Mouse (Mus musculus): Measurements from ENCODE around the gene Pkn1. TPM values are rescaled to one million over a fixed set of nuclear protein-coding genes. Genes with fewer than 3 reads are reported as not detected.

Pkn1 gene
- polyA plus RNA-seq, 1 experiment from 2014 or later, result 25.1 TPM

GRCm38 (mm10) chr8:83632083-83632707, 66.8 kb downstream of the Pkn1 start:
- no peak overlapping the region for H3K9ac ChIP-seq (replicated peaks; ENCODE audit: low read depth, low read length)
- WGBS, result 88% methylated on average over 7 of the region's 7 CpGs
- H3K9me3 ChIP-seq (ENCODE audit: control insufficient read depth, low read length), result no peaks in the 10 kb centered on the region; the same call in 1 of the 2 replicates
- no peak overlapping the region for H3K4me2 ChIP-seq (ENCODE audit: low read depth, low read length)
- no peaks in the 10 kb centered on the region for H3K27me3 ChIP-seq (ENCODE audit: control insufficient read depth, insufficient read depth, low read length)
- H3K36me3 ChIP-seq (ENCODE audit: control insufficient read depth, insufficient read depth, low read length), result no peaks in the 10 kb centered on the region
- no peak for ATAC-seq (ENCODE audit: low read depth)
- H3K4me1 ChIP-seq (ENCODE audit: control insufficient read depth, insufficient read depth, low read length), result no peaks in the 10 kb centered on the region
- H3K27ac ChIP-seq (ENCODE audit: low read depth, low read length), result no peak overlapping the region
- no peak overlapping the region for H3K4me3 ChIP-seq (ENCODE audit: low read depth, low read length)

GRCm38 (mm10) chr8:83625676-83626299, 73.2 kb downstream of the Pkn1 start:
- H3K4me3 ChIP-seq (ENCODE audit: low read depth, low read length), result no peak overlapping the region
- no peak overlapping the region for H3K4me2 ChIP-seq (ENCODE audit: low read depth, low read length)
- no peaks in the 10 kb centered on the region for H3K27me3 ChIP-seq (ENCODE audit: control insufficient read depth, insufficient read depth, low read length)
- ATAC-seq (ENCODE audit: low read depth), result no peak
- H3K9ac ChIP-seq (replicated peaks; ENCODE audit: low read depth, low read length), result no peak overlapping the region
- no peaks in the 10 kb centered on the region for H3K9me3 ChIP-seq (ENCODE audit: control insufficient read depth, low read length)
- no peaks in the 10 kb centered on the region for H3K4me1 ChIP-seq (ENCODE audit: control insufficient read depth, insufficient read depth, low read length)
- no peak overlapping the region for H3K27ac ChIP-seq (ENCODE audit: low read depth, low read length)
- 94% methylated on average over 6 of the region's 6 CpGs for WGBS
- no peaks in the 10 kb centered on the region for H3K36me3 ChIP-seq (ENCODE audit: control insufficient read depth, insufficient read depth, low read length)

GRCm38 (mm10) chr8:83624739-83625138, 74.2 kb downstream of the Pkn1 start:
- Histone ChIP-seq H3K36me3 (ENCODE audit: control insufficient read depth, insufficient read depth, low read length) (no peaks in the 10 kb centered on the region), H3K4me1 (ENCODE audit: control insufficient read depth, insufficient read depth, low read length) (no peaks in the 10 kb centered on the region), H3K4me3 (ENCODE audit: low read depth, low read length) (no peak overlapping the region), H3K27ac (ENCODE audit: low read depth, low read length) (no peak overlapping the region), H3K9ac (replicated peaks; ENCODE audit: low read depth, low read length) (no peak overlapping the region), H3K9me3 (ENCODE audit: control insufficient read depth, low read length) (no peaks in the 10 kb centered on the region), H3K27me3 (ENCODE audit: control insufficient read depth, insufficient read depth, low read length) (no peaks in the 10 kb centered on the region), H3K4me2 (ENCODE audit: low read depth, low read length) (no peak overlapping the region)
- WGBS, result 47% methylated on average over 3 of the region's 3 CpGs
- ATAC-seq (ENCODE audit: low read depth), result no peak

- Histone ChIP-seq H3K36me3 (ENCODE audit: control insufficient read depth, insufficient read depth, low read length) (no peaks in the 10 kb centered on the region), H3K4me1 (ENCODE audit: control insufficient read depth, insufficient read depth, low read length) (no peaks in the 10 kb centered on the region), H3K27me3 (ENCODE audit: control insufficient read depth, insufficient read depth, low read length) (no peaks in the 10 kb centered on the region), H3K4me3 (ENCODE audit: low read depth, low read length) (no peak overlapping the region), H3K27ac (ENCODE audit: low read depth, low read length) (no peak overlapping the region), H3K4me2 (ENCODE audit: low read depth, low read length) (no peak overlapping the region), H3K9me3 (ENCODE audit: control insufficient read depth, low read length) (no peaks in the 10 kb centered on the region), H3K9ac (replicated peaks; ENCODE audit: low read depth, low read length) (no peak overlapping the region)
- WGBS, result 90% methylated on average over 7 of the region's 7 CpGs
- ATAC-seq (ENCODE audit: low read depth), result no peak
Observed at GRCm38 (mm10) chr8:83623549-83623948, 75.4 kb downstream of the Pkn1 start.

- H3K27me3 ChIP-seq (ENCODE audit: control insufficient read depth, insufficient read depth, low read length), result no peaks in the 10 kb centered on the region
- H3K27ac ChIP-seq (ENCODE audit: low read depth, low read length), result peak overlapping the region; percentile 30; the same call in 1 of the 2 replicates
- ATAC-seq (ENCODE audit: low read depth), result peak; percentile 97
- no peaks in the 10 kb centered on the region for H3K36me3 ChIP-seq (ENCODE audit: control insufficient read depth, insufficient read depth, low read length)
- H3K9ac ChIP-seq (replicated peaks; ENCODE audit: low read depth, low read length), result no peak overlapping the region; the same call in 1 of the 2 replicates
- H3K4me2 ChIP-seq (ENCODE audit: low read depth, low read length), result peak overlapping the region; percentile 59
- WGBS, result 11% methylated on average over 23 of the region's 23 CpGs
- no peaks in the 10 kb centered on the region for H3K4me1 ChIP-seq (ENCODE audit: control insufficient read depth, insufficient read depth, low read length)
- peak overlapping the region; percentile 27 for H3K4me3 ChIP-seq (ENCODE audit: low read depth, low read length)
- no peaks in the 10 kb centered on the region for H3K9me3 ChIP-seq (ENCODE audit: control insufficient read depth, low read length)
Observed at GRCm38 (mm10) chr8:83622389-83622989, 76.5 kb downstream of the Pkn1 start.

- no peaks in the 10 kb centered on the region for H3K9me3 ChIP-seq (ENCODE audit: control insufficient read depth, low read length)
- no peaks in the 10 kb centered on the region for H3K4me1 ChIP-seq (ENCODE audit: control insufficient read depth, insufficient read depth, low read length)
- no peaks in the 10 kb centered on the region for H3K27me3 ChIP-seq (ENCODE audit: control insufficient read depth, insufficient read depth, low read length)
- no peaks in the 10 kb centered on the region for H3K36me3 ChIP-seq (ENCODE audit: control insufficient read depth, insufficient read depth, low read length)
- ATAC-seq (ENCODE audit: low read depth), result peak; percentile 53
- 53% methylated on average over 15 of the region's 15 CpGs for WGBS
- peak overlapping the region; percentile 27 for H3K4me3 ChIP-seq (ENCODE audit: low read depth, low read length)
- peak overlapping the region; percentile 59 for H3K4me2 ChIP-seq (ENCODE audit: low read depth, low read length)
- no peak overlapping the region; the same call in 1 of the 2 replicates for H3K9ac ChIP-seq (replicated peaks; ENCODE audit: low read depth, low read length)
- H3K27ac ChIP-seq (ENCODE audit: low read depth, low read length), result peak overlapping the region; percentile 30; the same call in 1 of the 2 replicates
Observed at GRCm38 (mm10) chr8:83621691-83622388, 77.1 kb downstream of the Pkn1 start.

GRCm38 (mm10) chr8:83619568-83620285, 79.3 kb downstream of the Pkn1 start:
- Histone ChIP-seq H3K9ac (replicated peaks; ENCODE audit: low read depth, low read length) (no peak overlapping the region), H3K27ac (ENCODE audit: low read depth, low read length) (no peak overlapping the region), H3K27me3 (ENCODE audit: control insufficient read depth, insufficient read depth, low read length) (no peaks in the 10 kb centered on the region), H3K4me1 (ENCODE audit: control insufficient read depth, insufficient read depth, low read length) (no peaks in the 10 kb centered on the region), H3K4me2 (ENCODE audit: low read depth, low read length) (no peak overlapping the region), H3K4me3 (ENCODE audit: low read depth, low read length) (no peak overlapping the region), H3K9me3 (ENCODE audit: control insufficient read depth, low read length) (no peaks in the 10 kb centered on the region), H3K36me3 (ENCODE audit: control insufficient read depth, insufficient read depth, low read length) (no peaks in the 10 kb centered on the region)
- no peak for ATAC-seq (ENCODE audit: low read depth)
- WGBS, result 94% methylated on average over 9 of the region's 9 CpGs

- H3K4me3 ChIP-seq (ENCODE audit: low read depth, low read length), result no peak overlapping the region
- 95% methylated on average over 2 of the region's 2 CpGs for WGBS
- H3K27me3 ChIP-seq (ENCODE audit: control insufficient read depth, insufficient read depth, low read length), result no peaks in the 10 kb centered on the region
Observed at GRCm38 (mm10) chr8:83618566-83618965, 80.4 kb downstream of the Pkn1 start.

More at GRCm38 (mm10) chr8:83618566-83618965, 80.4 kb downstream of the Pkn1 start:
- H3K9ac ChIP-seq (replicated peaks; ENCODE audit: low read depth, low read length), result no peak overlapping the region
- no peak overlapping the region for H3K27ac ChIP-seq (ENCODE audit: low read depth, low read length)
- H3K4me1 ChIP-seq (ENCODE audit: control insufficient read depth, insufficient read depth, low read length), result no peaks in the 10 kb centered on the region
- no peaks in the 10 kb centered on the region for H3K9me3 ChIP-seq (ENCODE audit: control insufficient read depth, low read length)
- ATAC-seq (ENCODE audit: low read depth), result no peak
- H3K36me3 ChIP-seq (ENCODE audit: control insufficient read depth, insufficient read depth, low read length), result no peaks in the 10 kb centered on the region
- H3K4me2 ChIP-seq (ENCODE audit: low read depth, low read length), result no peak overlapping the region

All from neural tube, embryonic 14.5 days (tissue).